Mouse (Mus musculus) kidney, adult 2 months (tissue): Measurements from ENCODE around the gene Abi1.
"Not testable (repeated sequence)": the region's sequence is repeated elsewhere in the genome, so short reads cannot be mapped to it uniquely, and the experiment has no call there.

Experiments used
- CTCF ChIP-seq: fragments of 200-500 bp; conservative IDR thresholded peaks from 2 replicates; pipeline ENCODE4 v1.5.1; 2011; ENCODE audit warnings: low read depth, mild to moderate bottlenecking, control low read depth, low read length, moderate library complexity, mixed read lengths; ENCODE audit not compliant: insufficient read depth, insufficient read length
- POLR2A ChIP-seq: fragments of 200-500 bp; IDR thresholded peaks from one replicate; pipeline ENCODE4 v1.6.1; 2011; ENCODE audit warnings: low read depth, low read length, control low read depth

GRCm38 (mm10) chr2:23014935-23015334, 25.1 kb downstream of the Abi1 start:
- not testable (repeated sequence) for TF ChIP-seq POLR2A, CTCF
